Mouse (Mus musculus): Measurements from ENCODE around the gene Ccdc148. TPM values are rescaled to one million over a fixed set of nuclear protein-coding genes. Genes with fewer than 3 reads are reported as not detected.

Ccdc148 gene
- polyA plus RNA-seq (2017; shearing (Covaris generic)): under 1 TPM; 0.04 to 0.60 TPM

DNA sequence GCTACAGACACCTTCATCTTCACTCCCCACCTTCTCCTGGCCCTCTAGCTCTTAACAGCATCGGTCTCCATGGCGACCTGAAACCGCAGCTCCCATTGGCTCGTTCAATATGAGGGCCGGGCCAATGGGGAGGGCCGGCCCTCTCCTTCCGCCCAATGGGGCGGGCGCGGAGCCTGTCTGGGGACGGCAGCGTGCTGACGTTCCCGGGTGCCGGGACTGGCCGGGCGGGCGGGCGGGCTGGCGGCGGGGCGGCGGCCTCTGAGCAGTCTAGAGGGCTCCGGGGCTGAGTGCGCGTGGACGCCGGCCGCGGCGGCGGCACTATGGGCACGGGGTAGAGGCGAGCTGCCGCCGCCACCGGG is at the start of gene Ccdc148, which contains the start of gene Pkp4:
TSS of gene Ccdc148 (minus strand) at position 79 of the 359 bp plus-strand sequence.
TSS of gene Pkp4 (plus strand) at position 246 of the 359 bp plus-strand sequence.

GRCm38 (mm10) chr2:58859134-58859533 is 301.3 kb downstream of the Ccdc148 start, which contains the start of gene Gm11099:
Gene Gm11099, plus strand, starts transcription at chr2:58859434.

Other genes with a start within 250 kb of the Ccdc148 start
- gene Pkp4, start 167 bp upstream of the Ccdc148 start, polyA plus RNA-seq (2017; shearing (Covaris generic)): 1 to 10 TPM; 5.5 to 7.2 TPM